Mouse (Mus musculus) myocyte (in vitro differentiated cells): ENCODE results near the gene Tor2a.

Source experiments
- E2F4 ChIP-seq: IDR thresholded peaks from one replicate; pipeline ENCODE4 v1.6.1; 2011; ENCODE audit warnings: mild to moderate bottlenecking, control low read depth, moderate library complexity; ENCODE audit not compliant: insufficient read depth
- MYOD1 ChIP-seq, 3 experiments: IDR thresholded peaks; one replicate each; pipeline ENCODE4 v1.6.1; 2011; ENCODE audit warnings: control low read depth in 2 of 3, low read depth in 2 of 3, mild to moderate bottlenecking in 2 of 3, moderate library complexity in 1 of 3; ENCODE audit not compliant: insufficient read length in 2 of 3, control insufficient read depth in 1 of 3
- MYOG ChIP-seq, 3 experiments: IDR thresholded peaks; one replicate each; pipeline ENCODE4 v1.6.1; 2011; ENCODE audit warnings: control low read depth in 2 of 3, low read depth in 2 of 3, mild to moderate bottlenecking in 2 of 3; ENCODE audit not compliant: insufficient read length in 2 of 3, control insufficient read depth in 1 of 3, insufficient read depth in 1 of 3
- POLR2A ChIP-seq: IDR thresholded peaks from one replicate; pipeline ENCODE4 v1.6.1; 2011; ENCODE audit warnings: low read depth, mild to moderate bottlenecking, control low read depth, moderate library complexity; ENCODE audit not compliant: insufficient read length
- POLR2AphosphoS2 ChIP-seq: IDR thresholded peaks from one replicate; pipeline ENCODE4 v1.6.1; 2011; ENCODE audit warnings: low read depth, control low read depth; ENCODE audit not compliant: insufficient read length
- SRF ChIP-seq: IDR thresholded peaks from one replicate; pipeline ENCODE4 v1.6.1; 2011; ENCODE audit warnings: low read depth; ENCODE audit not compliant: control insufficient read depth, insufficient read length
- TCF3 ChIP-seq: IDR thresholded peaks from one replicate; pipeline ENCODE4 v1.6.1; 2011; ENCODE audit warnings: low read depth, control low read depth; ENCODE audit not compliant: insufficient read length

DNA sequence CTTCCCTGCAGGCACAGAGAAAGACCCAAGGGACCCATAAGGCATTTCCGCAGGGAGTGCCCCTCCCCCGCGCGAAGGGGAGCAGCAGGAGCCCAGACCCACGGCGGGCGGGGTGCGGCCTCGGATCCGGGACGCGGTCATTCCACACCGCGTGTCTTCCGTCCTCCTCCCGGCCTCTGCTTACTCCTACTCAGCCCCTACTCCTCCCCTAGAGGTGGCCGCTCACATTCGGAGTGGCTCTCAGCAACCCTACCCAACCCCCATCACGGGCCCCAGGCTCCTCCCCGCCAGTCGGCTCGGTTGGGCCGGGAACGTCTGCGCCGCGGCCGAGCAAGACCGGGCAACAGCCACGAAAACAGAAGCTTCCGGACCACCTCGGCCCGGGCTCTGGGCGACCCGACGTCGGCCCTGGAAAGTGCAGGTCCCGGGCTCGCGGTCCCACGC is 44.9 kb upstream of the Tor2a start:
- TF ChIP-seq POLR2AphosphoS2 (no peak), TCF3 (no peak), POLR2A (peak; percentile 40), MYOG (IDR thresholded peaks at IDR 0.05; ENCODE audit: control insufficient read depth in 1 of 3, insufficient read depth in 1 of 3, insufficient read length in 2 of 3, low read depth in 2 of 3) (no peak), MYOD1 (IDR thresholded peaks at IDR 0.05; ENCODE audit: control insufficient read depth in 1 of 3, insufficient read length in 2 of 3, low read depth in 2 of 3) (no peak), SRF (no peak), E2F4 (no peak)
